Mouse (Mus musculus): ENCODE data around the gene Dnah8. TPM values are rescaled to one million over a fixed set of nuclear protein-coding genes. Genes with fewer than 3 reads are reported as not detected.

Gene Dnah8
- polyA plus RNA-seq, 1 experiment from 2014 or later, result 0.98 TPM

DNA sequence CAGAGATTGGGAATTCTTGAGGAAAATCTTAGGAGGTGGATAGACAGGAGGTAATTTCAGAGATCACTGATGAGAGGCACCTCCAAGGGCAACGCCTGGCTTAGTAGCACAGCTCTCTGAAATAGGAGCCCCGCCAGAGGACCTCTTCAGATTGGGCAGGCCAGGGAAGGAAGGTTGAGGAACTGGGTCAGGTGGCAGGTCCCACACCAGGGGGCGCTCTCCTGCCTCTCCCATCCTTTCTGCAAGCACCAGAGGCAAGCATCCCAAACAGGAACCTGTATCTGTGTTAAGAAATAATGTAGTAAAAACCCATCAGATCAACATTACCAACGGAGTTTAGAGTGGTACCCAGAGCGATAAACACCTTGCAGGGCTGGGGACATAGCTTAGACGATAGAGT is 113.6 kb downstream of the Dnah8 start:
- 51% methylated on average over 6 of the region's 6 CpGs for WGBS
- Histone ChIP-seq H3K27me3 (no peaks in the 10 kb centered on the region), H3K4me3 (replicated peaks) (no peak overlapping the region), H3K9ac (no peak overlapping the region), H3K4me2 (no peak overlapping the region), H3K27ac (no peak overlapping the region), H3K4me1 (no peaks in the 10 kb centered on the region), H3K36me3 (replicated peaks) (no peaks in the 10 kb centered on the region), H3K9me3 (no peaks in the 10 kb centered on the region; the same call in 1 of the 2 replicates)
- ATAC-seq (ENCODE audit: low FRiP score), result no peak

DNA sequence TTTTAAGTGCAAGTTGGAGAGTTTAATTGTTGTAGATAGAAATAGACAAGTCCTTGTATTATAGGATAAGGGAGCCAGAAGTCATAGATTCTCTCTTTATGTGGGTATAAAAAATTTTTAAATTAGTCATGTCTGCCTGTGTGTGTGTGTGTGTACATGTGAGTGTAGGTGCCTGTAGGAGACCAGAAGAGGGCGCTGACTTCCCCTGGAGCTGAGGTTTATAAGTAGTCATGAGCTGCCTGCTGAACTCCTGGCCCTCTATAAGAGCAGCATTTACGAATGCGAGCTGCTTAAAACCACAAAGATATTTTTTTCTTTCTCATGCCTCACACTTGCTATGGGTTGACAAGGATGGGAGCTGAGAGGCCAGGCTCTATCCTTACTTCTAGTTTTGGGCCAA is 115.6 kb downstream of the Dnah8 start:
- Histone ChIP-seq H3K27ac (no peak overlapping the region), H3K9me3 (no peaks in the 10 kb centered on the region; the same call in 1 of the 2 replicates), H3K4me1 (no peaks in the 10 kb centered on the region), H3K4me2 (no peak overlapping the region), H3K9ac (no peak overlapping the region), H3K27me3 (no peaks in the 10 kb centered on the region), H3K36me3 (replicated peaks) (no peaks in the 10 kb centered on the region), H3K4me3 (replicated peaks) (no peak overlapping the region)
- WGBS, result 90% methylated on average over 3 of the region's 3 CpGs
- ATAC-seq (ENCODE audit: low FRiP score), result no peak

DNA sequence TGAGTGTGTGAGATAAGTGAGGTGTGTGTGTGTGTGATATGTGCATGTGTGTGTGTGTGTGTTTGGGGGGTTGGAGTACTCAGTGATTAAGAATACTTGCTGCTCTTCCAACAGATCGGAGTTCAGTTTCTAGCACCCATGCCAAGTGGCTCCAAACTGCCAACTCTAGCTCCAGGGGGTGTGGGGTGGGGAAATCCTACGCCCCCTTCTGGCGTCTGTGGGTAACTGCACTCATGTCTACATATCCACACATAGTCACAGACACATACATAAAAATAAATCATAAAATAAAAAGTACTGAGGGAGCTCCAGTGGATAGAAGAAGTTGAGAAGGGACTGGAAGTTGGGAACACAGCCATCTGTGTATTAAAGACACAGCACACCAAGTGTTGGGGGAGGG is 119.8 kb downstream of the Dnah8 start:
- H3K27me3 ChIP-seq, result no peaks in the 10 kb centered on the region
- no peak overlapping the region for H3K9ac ChIP-seq
- no peak overlapping the region for H3K4me2 ChIP-seq
- ATAC-seq (ENCODE audit: low FRiP score), result no peak
- H3K4me3 ChIP-seq (replicated peaks), result no peak overlapping the region
- H3K9me3 ChIP-seq, result no peaks in the 10 kb centered on the region
- no peak overlapping the region for H3K27ac ChIP-seq
- no peaks in the 10 kb centered on the region for H3K4me1 ChIP-seq
- no peaks in the 10 kb centered on the region for H3K36me3 ChIP-seq (replicated peaks)
- 87% methylated on average over 3 of the region's 3 CpGs for WGBS

DNA sequence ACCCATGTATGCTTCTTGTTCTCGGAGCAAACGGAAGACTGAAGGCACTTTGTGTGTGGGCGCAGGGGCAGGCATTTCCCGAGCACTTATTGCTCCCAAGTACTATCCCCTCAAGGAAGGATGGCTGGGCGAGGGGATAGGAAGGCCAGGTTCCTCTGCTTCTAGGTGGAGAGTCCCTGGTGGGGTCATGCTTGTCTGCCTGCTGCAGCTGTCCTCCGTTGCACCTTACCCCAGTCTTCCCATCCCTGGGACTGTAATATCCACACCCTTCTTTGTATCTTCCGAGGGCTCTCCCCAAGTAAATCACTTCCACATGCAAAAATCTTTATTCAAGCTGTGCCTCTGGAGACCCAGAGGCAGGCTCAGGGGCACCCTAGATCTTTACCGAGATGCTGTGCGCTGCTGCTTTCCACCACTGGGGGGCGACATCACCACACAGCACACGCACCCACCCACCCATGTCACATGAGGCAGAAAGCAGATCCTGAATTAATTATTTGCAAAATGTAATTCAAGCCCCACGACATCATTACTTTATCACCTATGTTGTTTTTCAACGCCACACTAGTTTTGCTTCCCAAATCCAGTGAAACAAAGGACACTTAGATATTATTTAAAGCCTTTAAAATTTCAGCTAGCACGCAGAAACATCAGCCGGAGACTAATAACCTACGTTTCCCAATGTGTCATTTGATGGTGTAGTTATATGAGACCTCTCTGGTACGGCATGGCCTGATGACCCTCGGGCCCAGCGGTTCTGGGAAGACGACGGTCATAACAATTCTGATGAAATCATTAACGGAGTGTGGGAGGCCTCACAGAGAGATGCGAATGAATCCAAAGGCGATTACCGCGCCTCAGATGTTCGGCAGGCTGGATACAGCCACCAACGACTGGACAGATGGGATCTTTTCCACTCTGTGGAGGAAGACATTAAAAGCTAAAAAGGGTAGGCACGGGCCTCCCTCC is 122.2 kb downstream of the Dnah8 start:
- WGBS, result 63% methylated on average over 29 of the region's 29 CpGs
- H3K27me3 ChIP-seq, result no peaks in the 10 kb centered on the region
- H3K9me3 ChIP-seq, result no peaks in the 10 kb centered on the region
- H3K4me1 ChIP-seq, result peaks cover 8% of the 10 kb centered on the region
- H3K4me2 ChIP-seq, result no peak overlapping the region
- no peak for ATAC-seq (ENCODE audit: low FRiP score)
- H3K4me3 ChIP-seq (replicated peaks), result no peak overlapping the region
- no peaks in the 10 kb centered on the region for H3K36me3 ChIP-seq (replicated peaks)
- H3K27ac ChIP-seq, result no peak overlapping the region
- H3K9ac ChIP-seq, result no peak overlapping the region

DNA sequence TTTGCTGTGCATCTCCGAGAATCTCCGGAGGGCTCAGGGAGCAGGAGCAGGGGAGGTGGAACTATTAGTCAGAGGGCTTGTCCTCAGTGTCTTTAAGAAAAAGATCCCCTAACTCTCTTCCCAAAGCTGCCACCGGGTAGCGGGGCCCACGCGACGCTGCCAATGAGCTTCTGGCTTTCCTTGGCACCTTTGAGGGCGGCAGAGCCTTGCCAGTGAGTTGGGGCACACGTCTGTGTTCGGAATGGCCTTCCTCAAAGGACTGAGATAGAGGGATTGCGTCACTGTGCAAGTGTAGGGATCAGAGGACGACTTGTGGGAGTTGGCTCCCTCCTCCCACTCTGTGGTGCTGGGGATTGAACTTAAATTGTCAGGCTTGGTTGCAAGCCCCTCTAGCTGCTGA is 125.2 kb downstream of the Dnah8 start:
- Histone ChIP-seq H3K4me3 (replicated peaks) (no peak overlapping the region), H3K4me2 (no peak overlapping the region), H3K27ac (no peak overlapping the region), H3K36me3 (replicated peaks) (no peaks in the 10 kb centered on the region), H3K9me3 (no peaks in the 10 kb centered on the region), H3K4me1 (peaks cover 8% of the 10 kb centered on the region), H3K9ac (no peak overlapping the region), H3K27me3 (no peaks in the 10 kb centered on the region)
- ATAC-seq (ENCODE audit: low FRiP score), result no peak
- 92% methylated on average over 12 of the region's 12 CpGs for WGBS

DNA sequence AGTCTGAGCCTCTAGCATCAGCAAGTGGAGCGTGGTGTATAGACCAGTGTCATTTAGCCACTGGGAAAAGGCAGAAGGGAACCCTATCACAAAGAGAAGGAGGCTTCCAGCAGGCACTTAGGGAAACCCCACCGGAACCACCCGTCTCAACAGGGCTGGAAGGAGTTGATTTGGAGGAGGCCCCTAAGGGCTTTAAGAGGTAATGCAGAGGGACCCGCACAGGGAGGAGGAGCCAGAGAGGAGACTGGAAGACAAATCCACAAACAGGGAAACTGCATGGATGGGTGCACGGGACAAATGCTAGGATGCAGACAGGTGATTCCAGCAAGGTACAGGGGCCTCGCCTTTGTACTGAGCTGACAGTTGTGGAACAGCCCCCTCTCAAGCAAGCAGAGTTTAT is 126.1 kb downstream of the Dnah8 start:
- Histone ChIP-seq H3K4me2 (no peak overlapping the region), H3K9ac (no peak overlapping the region), H3K27me3 (no peaks in the 10 kb centered on the region), H3K4me3 (replicated peaks) (no peak overlapping the region), H3K36me3 (replicated peaks) (no peaks in the 10 kb centered on the region), H3K9me3 (no peaks in the 10 kb centered on the region), H3K27ac (no peak overlapping the region), H3K4me1 (peaks cover 8% of the 10 kb centered on the region)
- 54% methylated on average over 6 of the region's 6 CpGs for WGBS
- ATAC-seq (ENCODE audit: low FRiP score), result no peak

DNA sequence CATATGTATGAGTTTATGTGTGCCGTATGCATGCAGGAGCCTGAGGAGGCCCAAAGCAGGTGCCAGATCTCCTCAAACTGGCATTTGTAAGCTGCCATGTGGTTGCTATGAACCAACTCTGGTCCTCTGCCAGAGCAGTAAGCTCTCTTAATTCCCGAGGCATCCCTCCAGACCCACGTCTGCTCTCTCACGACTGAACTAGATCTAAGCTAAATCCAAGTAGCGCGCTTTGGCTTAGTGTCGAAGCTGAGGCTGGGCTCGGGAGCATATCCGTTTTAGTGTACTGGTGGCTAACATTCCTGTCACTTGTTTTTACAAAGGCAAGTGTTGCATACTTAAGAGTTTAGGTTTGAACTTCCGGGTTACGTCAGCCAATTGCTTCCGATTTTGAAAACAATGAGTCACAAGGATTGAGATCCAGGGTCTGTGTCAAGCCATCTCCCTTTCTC is 128.2 kb downstream of the Dnah8 start:
- no peak overlapping the region for H3K9ac ChIP-seq
- ATAC-seq (ENCODE audit: low FRiP score), result no peak
- peaks cover 8% of the 10 kb centered on the region for H3K4me1 ChIP-seq
- H3K27me3 ChIP-seq, result no peaks in the 10 kb centered on the region
- H3K4me2 ChIP-seq, result no peak overlapping the region
- 0 out of 2 replicates have a peak, but pooled peaks cover 4% of the 10 kb centered on the region for H3K9me3 ChIP-seq
- no peak overlapping the region for H3K4me3 ChIP-seq (replicated peaks)
- no peaks in the 10 kb centered on the region for H3K36me3 ChIP-seq (replicated peaks)
- WGBS, result 88% methylated on average over 12 of the region's 12 CpGs
- no peak overlapping the region for H3K27ac ChIP-seq

DNA sequence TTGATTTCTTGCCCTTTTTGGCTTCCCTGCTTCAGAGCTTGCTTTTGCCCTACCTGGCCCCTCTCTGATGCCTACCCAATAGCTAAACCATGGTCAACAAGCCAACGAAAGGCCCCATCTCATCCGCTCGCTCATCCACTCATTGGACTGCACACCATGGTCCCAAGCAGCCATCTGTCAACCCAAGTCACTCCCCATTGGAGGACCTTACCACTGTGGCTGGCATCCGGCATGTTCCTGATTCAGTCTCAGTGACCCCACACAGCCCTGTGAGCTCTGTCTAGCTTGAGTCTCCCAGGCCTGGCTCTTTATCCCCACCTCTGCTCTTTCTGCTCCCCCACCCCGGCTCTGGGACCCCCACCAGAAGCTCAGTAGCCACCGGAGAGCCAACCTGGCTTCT is 129.0 kb downstream of the Dnah8 start:
- Histone ChIP-seq H3K9ac (no peak overlapping the region), H3K9me3 (0 out of 2 replicates have a peak, but pooled peaks cover 4% of the 10 kb centered on the region), H3K4me2 (no peak overlapping the region), H3K36me3 (replicated peaks) (no peaks in the 10 kb centered on the region), H3K4me3 (replicated peaks) (no peak overlapping the region), H3K27ac (no peak overlapping the region), H3K4me1 (peaks cover 8% of the 10 kb centered on the region), H3K27me3 (no peaks in the 10 kb centered on the region)
- ATAC-seq (ENCODE audit: low FRiP score), result no peak
- WGBS, result 92% methylated on average over 6 of the region's 6 CpGs

DNA sequence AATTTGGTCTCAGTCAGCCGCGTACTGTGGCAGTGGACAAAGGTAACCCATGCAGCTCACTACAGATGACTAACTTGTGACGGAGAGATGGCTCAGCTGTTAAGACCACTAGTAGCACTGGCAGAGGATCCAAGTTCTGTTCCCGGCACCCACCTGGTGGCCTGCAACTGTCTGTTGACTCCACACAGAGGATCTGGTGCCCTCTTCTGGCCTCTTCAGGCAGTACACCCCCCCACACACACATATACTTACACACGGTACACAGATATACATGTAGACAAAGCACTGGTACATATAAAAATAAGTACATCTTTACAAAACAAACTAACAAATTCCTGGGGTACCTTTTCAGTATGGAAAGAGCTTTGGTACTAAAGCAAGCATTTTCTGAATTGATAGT is 132.6 kb downstream of the Dnah8 start:
- Histone ChIP-seq H3K9ac (no peak overlapping the region), H3K4me2 (no peak overlapping the region), H3K4me3 (replicated peaks) (no peak overlapping the region), H3K36me3 (replicated peaks) (no peaks in the 10 kb centered on the region), H3K27ac (no peak overlapping the region), H3K9me3 (0 out of 2 replicates have a peak, but pooled peaks cover 4% of the 10 kb centered on the region), H3K4me1 (no peaks in the 10 kb centered on the region), H3K27me3 (no peaks in the 10 kb centered on the region)
- no peak for ATAC-seq (ENCODE audit: low FRiP score)
- WGBS, result over 99% methylated on average over 5 of the region's 5 CpGs

DNA sequence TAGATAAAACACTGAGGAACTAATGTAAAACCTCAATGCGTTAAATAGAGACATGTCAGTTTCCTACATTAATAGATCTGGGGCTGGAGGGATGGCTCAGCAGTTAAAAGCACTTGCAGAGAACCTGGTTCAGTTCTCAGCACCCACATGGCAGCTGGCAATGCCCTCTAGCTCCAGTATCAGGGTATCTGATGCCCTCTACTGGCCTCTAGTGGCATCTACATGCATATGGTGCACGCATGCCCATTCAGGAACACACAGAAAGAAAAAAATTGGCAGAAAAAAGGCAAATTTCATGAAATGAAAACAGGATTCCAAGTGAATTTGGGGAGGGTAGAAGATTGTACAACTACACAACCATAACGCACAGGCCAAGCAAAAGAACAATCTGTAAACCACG is 136.2 kb downstream of the Dnah8 start:
- no peak for ATAC-seq (ENCODE audit: low FRiP score)
- Histone ChIP-seq H3K4me1 (no peaks in the 10 kb centered on the region), H3K9me3 (0 out of 2 replicates have a peak, but pooled peaks cover 4% of the 10 kb centered on the region), H3K27me3 (no peaks in the 10 kb centered on the region), H3K27ac (no peak overlapping the region), H3K4me2 (no peak overlapping the region), H3K4me3 (replicated peaks) (no peak overlapping the region), H3K36me3 (replicated peaks) (no peaks in the 10 kb centered on the region), H3K9ac (no peak overlapping the region)
- 92% methylated on average over 4 of the region's 4 CpGs for WGBS

DNA sequence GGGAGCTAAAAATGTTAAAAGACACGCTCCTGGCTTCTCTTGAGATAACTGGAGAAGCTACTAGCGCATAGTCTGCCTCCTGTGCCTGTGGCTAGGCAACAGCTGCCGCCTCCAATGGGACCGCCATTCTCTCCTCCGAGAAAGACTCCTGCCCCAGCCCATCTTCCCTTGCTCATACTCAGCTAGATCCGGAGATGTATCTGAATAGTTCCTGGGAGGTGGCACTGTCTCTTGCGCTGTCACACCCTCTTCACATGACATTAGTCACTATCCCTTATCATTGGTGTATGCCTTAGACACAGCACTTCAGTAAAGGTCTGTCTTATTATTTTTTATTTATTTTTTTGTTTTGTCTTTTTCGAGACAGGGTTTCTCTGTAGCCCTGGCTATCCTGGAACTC is 140.1 kb downstream of the Dnah8 start:
- H3K4me1 ChIP-seq, result no peaks in the 10 kb centered on the region
- no peaks in the 10 kb centered on the region for H3K36me3 ChIP-seq (replicated peaks)
- H3K27me3 ChIP-seq, result no peaks in the 10 kb centered on the region
- H3K4me3 ChIP-seq (replicated peaks), result no peak overlapping the region
- no peak for ATAC-seq (ENCODE audit: low FRiP score)
- H3K9me3 ChIP-seq, result no peaks in the 10 kb centered on the region
- no peak overlapping the region for H3K9ac ChIP-seq
- H3K27ac ChIP-seq, result no peak overlapping the region
- H3K4me2 ChIP-seq, result no peak overlapping the region
- 92% methylated on average over 8 of the region's 8 CpGs for WGBS

DNA sequence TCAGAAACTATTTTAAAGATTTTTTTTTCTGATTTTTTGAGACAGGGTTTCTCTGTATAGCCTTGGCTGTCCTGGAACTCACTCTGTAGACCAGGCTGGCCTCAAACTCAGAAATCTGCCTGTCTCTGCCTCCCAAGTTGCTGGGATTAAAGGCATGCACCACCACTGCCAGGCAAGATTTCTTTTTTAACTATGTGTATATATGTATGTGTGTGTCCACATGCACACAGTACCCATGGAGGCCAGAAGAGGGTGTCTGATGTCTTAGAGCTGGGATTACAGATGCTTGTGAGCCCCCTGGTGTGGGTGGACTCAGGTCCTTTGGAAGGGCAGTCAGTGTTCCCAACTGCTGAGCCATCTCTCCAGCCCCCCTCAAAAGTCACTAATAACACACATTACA is 150.3 kb downstream of the Dnah8 start:
- Histone ChIP-seq H3K4me2 (no peak overlapping the region), H3K4me1 (peaks cover 5% of the 10 kb centered on the region; the same call in 1 of the 2 replicates), H3K4me3 (replicated peaks) (no peak overlapping the region), H3K9me3 (no peaks in the 10 kb centered on the region), H3K27ac (no peak overlapping the region), H3K27me3 (no peaks in the 10 kb centered on the region), H3K36me3 (replicated peaks) (no peaks in the 10 kb centered on the region), H3K9ac (no peak overlapping the region)
- ATAC-seq (ENCODE audit: low FRiP score), result no peak

DNA sequence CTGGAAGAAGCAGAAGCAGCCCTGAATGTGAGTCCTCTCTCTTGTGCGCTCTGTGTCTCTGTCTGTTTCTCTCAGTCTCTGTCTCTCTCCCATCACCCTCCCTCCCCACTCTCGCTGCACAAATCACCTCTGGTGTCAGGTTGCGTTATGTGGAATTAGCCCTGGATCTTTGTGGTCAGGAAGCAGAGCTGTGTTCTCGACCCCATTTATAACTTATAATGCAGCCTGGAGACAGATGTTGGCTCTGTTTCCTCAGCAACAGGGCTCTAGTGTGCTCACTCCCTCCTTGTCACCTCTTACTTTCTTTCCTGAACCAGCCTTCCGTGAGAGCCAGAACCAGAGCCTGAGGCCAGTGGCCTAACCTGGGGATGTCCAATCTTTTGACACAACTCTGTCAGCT is 150.9 kb downstream of the Dnah8 start:
- no peak overlapping the region for H3K4me2 ChIP-seq
- no peak overlapping the region for H3K9ac ChIP-seq
- no peak overlapping the region for H3K4me3 ChIP-seq (replicated peaks)
- peaks cover 5% of the 10 kb centered on the region; the same call in 1 of the 2 replicates for H3K4me1 ChIP-seq
- 55% methylated on average over 5 of the region's 5 CpGs for WGBS
- H3K27ac ChIP-seq, result no peak overlapping the region
- ATAC-seq (ENCODE audit: low FRiP score), result no peak
- H3K36me3 ChIP-seq (replicated peaks), result no peaks in the 10 kb centered on the region
- H3K27me3 ChIP-seq, result no peaks in the 10 kb centered on the region
- H3K9me3 ChIP-seq, result no peaks in the 10 kb centered on the region

Measured in forebrain, embryonic 12.5 days (tissue).